ENCODE assay signal across 14 mouse cellular contexts in genomic region chr4:37361254-37361653, GRCm38 (mm10).
A peak's percentile ranks its signal among the peaks of the same experiment; 100 is the strongest.
DNase-seq lines count a peak whose midpoint lies in the region.
"Had no signal": no experiment of that assay in that cellular context is flagged by ENCODE, and none has a peak within 500 bp of the region (broad histone marks: within the 10 kb centered on the region; RNA-seq: fewer than 3 reads in every experiment).

No protein-coding gene starts in this region.

- DNase-seq in frontal cortex, adult 2 months (ENCODE audit: extremely low spot score in 1 of 2, low spot score in 1 of 2): peak; percentile 1 to 15
- DNase-seq in frontal cortex, postnatal 25 days (ENCODE audit: low spot score in 2 of 2): no peak
- peak; percentile 3 to 4 for DNase-seq in right cerebral cortex, adult 2 months (ENCODE audit: low spot score in 2 of 2)
- DNase-seq in right cerebral cortex, adult 18-20 months: no peak
- peak; percentile 16 for DNase-seq in telencephalon, adult 2 months (ENCODE audit: low read depth, low spot score)
- no peak for DNase-seq in testis, postnatal 14 days (ENCODE audit: low spot score)
- DNase-seq: adrenal gland, adult 2 months; adrenal gland, postnatal 10 days; adrenal gland, postnatal 25 days; cerebellum, adult 11-12 months; cerebellum, adult 2 months; cerebellum, adult 9-10 months; cerebellum, postnatal 10 days; cerebellum, postnatal 25 days had no signal

Comparison
In these comparisons a context has a peak if more than half of its experiments do, and no peak if none do; other contexts are left out.
1. DNase-seq: peak in frontal cortex, adult 2 months (2 of 2), right cerebral cortex, adult 2 months (2 of 2) and telencephalon, adult 2 months (single experiment); none in frontal cortex, postnatal 25 days (0 of 2), right cerebral cortex, adult 18-20 months (single experiment) and testis, postnatal 14 days (single experiment).